Mouse (Mus musculus) megakaryocyte-erythroid progenitor cell, adult 5 weeks (primary cell): ENCODE measurements around the gene Ror2. TPM values are rescaled to one million over a fixed set of nuclear protein-coding genes. Genes with fewer than 3 reads are reported as not detected.

ENCODE experiments used
- polyA plus RNA-seq: library from polyadenylated mRNA; stranded (reverse); fragments of >175 nt; gene quantifications from 2 replicates; pipeline ENCODE4 v1.2.3, GENCODE M21; 2012

Ror2 gene
- polyA plus RNA-seq: not detected in 2 replicates

DNA sequence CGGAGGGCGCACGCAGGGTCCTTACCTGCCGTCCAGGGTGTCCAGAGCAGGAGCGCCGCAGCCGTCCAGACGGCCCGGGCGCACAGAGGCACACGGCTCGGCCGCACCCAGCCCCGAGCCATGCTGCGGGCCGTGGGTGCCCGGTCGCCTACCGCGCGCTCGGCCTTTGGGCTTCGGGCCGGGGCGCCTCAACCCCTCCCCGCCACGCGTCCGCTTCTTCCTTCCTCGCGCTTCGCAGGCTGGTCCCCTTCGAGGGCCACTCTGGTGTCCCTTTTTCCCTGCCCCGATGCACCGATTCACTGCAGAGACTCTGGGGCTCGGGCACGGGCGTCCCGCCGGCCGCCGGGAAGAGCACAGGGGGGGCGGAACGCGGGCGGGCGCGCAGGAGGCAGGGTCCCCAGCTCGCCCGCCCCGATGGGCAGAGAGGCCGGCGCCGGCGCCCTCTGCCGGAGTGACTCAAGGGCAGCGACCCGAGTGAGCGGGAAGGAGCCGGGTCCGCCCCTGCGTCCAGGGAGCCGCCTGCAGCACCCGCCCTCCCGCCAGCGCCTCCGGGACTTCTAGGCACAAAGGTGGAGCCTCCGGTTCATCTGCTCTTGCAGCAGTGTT is at the start of gene Ror2:
Ror2 (minus strand) TSS at position 369 of the 606 bp plus-strand sequence.

Other genes starting within 250 kb of the Ror2 start
- gene Sptlc1, start 91.3 kb upstream of the Ror2 start, polyA plus RNA-seq: 5.7 TPM in 2 replicates
- gene Msx2, start 186.9 kb upstream of the Ror2 start, polyA plus RNA-seq: 0.03 TPM in 1 of 2 replicates, not detected in the other